In genomic region chr2:58418109-58418508, GRCm38 (mm10) we compare ENCODE assay signal across 38 mouse cellular contexts. TPM values are rescaled to one million over a fixed set of nuclear protein-coding genes. Genes with fewer than 3 reads are reported as not detected.
"Had no signal": no experiment of that assay in that cellular context is flagged by ENCODE, and none has a peak within 500 bp of the region (broad histone marks: within the 10 kb centered on the region; RNA-seq: fewer than 3 reads in every experiment).

No protein-coding gene starts in this region.

- H3K4me1 ChIP-seq: heart, embryonic 13.5 days; heart, embryonic 15.5 days; hindbrain, embryonic 13.5 days; hindbrain, embryonic 15.5 days; limb, embryonic 10.5 days; limb, embryonic 12.5 days; liver, embryonic 13.5 days; liver, embryonic 15.5 days had no signal

- H3K27me3 ChIP-seq: heart, embryonic 13.5 days; heart, embryonic 15.5 days; hindbrain, embryonic 13.5 days; hindbrain, embryonic 15.5 days; limb, embryonic 12.5 days; liver, embryonic 13.5 days; liver, embryonic 15.5 days had no signal

- H3K9me3 ChIP-seq: heart, embryonic 13.5 days; heart, embryonic 15.5 days; hindbrain, embryonic 13.5 days; hindbrain, embryonic 15.5 days; limb, embryonic 10.5 days; limb, embryonic 12.5 days; liver, embryonic 13.5 days; liver, embryonic 15.5 days had no signal

- DNase-seq: gastrocnemius, adult 2 months; gastrocnemius, postnatal 10 days; gastrocnemius, postnatal 25 days; heart, adult 11 months; heart, adult 2 months; heart, postnatal 14 days; heart, postnatal 36 days; kidney, adult 18-20 months; kidney, adult 8-10 months; kidney, postnatal 10 days; kidney, postnatal 25 days; kidney, postnatal 4 days; liver; liver, embryonic 13.5 days had no signal

- H3K4me2 ChIP-seq: heart, embryonic 11.5 days; heart, embryonic 13.5 days; heart, embryonic 15.5 days; hindbrain, embryonic 13.5 days; hindbrain, embryonic 15.5 days; limb, embryonic 12.5 days; liver, embryonic 11.5 days; liver, embryonic 13.5 days; liver, embryonic 15.5 days had no signal

- H3K9ac ChIP-seq: heart, embryonic 13.5 days; heart, embryonic 15.5 days; hindbrain, embryonic 13.5 days; hindbrain, embryonic 15.5 days; limb, embryonic 12.5 days; liver, embryonic 13.5 days; liver, embryonic 15.5 days had no signal

- ATAC-seq: hindbrain, postnatal 0 days had no signal

- H3K27ac ChIP-seq: gastrocnemius, adult 2 months; heart, adult 2 months; heart, embryonic 13.5 days; heart, embryonic 15.5 days; hindbrain, embryonic 13.5 days; hindbrain, embryonic 15.5 days; hindbrain, postnatal 0 days; layer of hippocampus, adult 2 months; left cerebral cortex, adult 2 months; limb, embryonic 10.5 days; limb, embryonic 12.5 days; liver, embryonic 13.5 days; liver, embryonic 15.5 days had no signal

- H3K36me3 ChIP-seq: heart, embryonic 15.5 days; hindbrain, embryonic 15.5 days; limb, embryonic 10.5 days; limb, embryonic 12.5 days; liver, embryonic 13.5 days; liver, embryonic 15.5 days had no signal

- H3K4me3 ChIP-seq: gastrocnemius, adult 2 months; heart, adult 2 months; heart, embryonic 13.5 days; heart, embryonic 15.5 days; hindbrain, embryonic 13.5 days; hindbrain, embryonic 15.5 days; layer of hippocampus, adult 2 months; left cerebral cortex, adult 2 months; limb, embryonic 10.5 days; limb, embryonic 12.5 days; liver, embryonic 13.5 days; liver, embryonic 15.5 days had no signal

RNA-seq across cellular contexts. Expression of gene Gm17409, which starts 51.8 kb away (rescaled TPM):
- total RNA-seq: gastrocnemius, adult 2 months; gastrocnemius, postnatal 10 days; gastrocnemius, postnatal 25 days; heart, adult 2 months; heart, postnatal 14 days; heart, postnatal 36 days; hematopoietic stem cell, adult 5-6 weeks; hindbrain, postnatal 0 days; layer of hippocampus, adult 2 months; layer of hippocampus, postnatal 10 days; layer of hippocampus, postnatal 25 days; left cerebral cortex, adult 2 months; left cerebral cortex, postnatal 14 days; left cerebral cortex, postnatal 36 days had no signal
- polyA plus RNA-seq: gonadal fat pad, adult 2 months; heart, adult 2 months; heart, embryonic 11.5 days; heart, embryonic 15.5 days; heart, postnatal 0 days; hindbrain, embryonic 11.5 days; hindbrain, embryonic 13.5 days; hindbrain, embryonic 15.5 days; hindbrain, postnatal 0 days; intestine, embryonic 14.5 days; kidney, embryonic 14.5 days; kidney, embryonic 16.5 days; limb, embryonic 10.5 days; limb, embryonic 12.5 days; limb, embryonic 14.5 days; liver, embryonic 11.5 days; liver, embryonic 13.5 days; liver, embryonic 15.5 days had no signal
